8 mouse cellular contexts compared by ENCODE assay signal in the genomic region with DNA sequence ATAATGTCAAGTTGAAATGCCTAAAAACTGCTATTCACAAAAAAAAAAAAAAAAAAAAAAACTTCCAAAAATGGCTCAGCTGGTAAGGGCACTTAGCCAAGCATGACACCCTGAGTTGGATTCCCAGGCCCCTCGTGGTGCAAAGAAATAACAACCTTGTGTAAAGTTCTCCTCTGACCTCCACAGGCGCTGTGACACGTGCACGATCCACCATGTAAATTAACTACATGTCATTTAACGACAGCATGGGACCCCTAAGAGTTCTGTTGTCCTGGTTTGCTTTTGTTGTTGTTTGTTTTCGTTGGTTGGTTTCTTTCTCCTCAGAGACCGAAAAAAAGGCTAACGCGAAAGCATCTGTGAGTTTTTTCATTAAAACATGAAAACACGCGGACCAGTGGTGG. TPM values are rescaled to one million over a fixed set of nuclear protein-coding genes. Genes with fewer than 3 reads are reported as not detected.
A peak's percentile ranks its signal among the peaks of the same experiment; 100 is the strongest.
DNase-seq lines count a peak whose midpoint lies in the region; ATAC-seq and TF ChIP-seq lines count a peak whose summit lies in the region.

No protein-coding gene starts in this region.

- WGBS in intestine, embryonic 14.5 days = 57% methylated on average over 11 of the region's 11 CpGs
- WGBS in neural tube, embryonic 12.5 days = 65% methylated on average over 11 of the region's 11 CpGs

- TF ChIP-seq POLR2A in cortical plate, adult 2 months (IDR thresholded peaks at IDR 0.05; ENCODE audit: extremely low read depth, insufficient read depth, low read length) = no peak

- no peak for DNase-seq in left cerebral cortex, adult 2 months (ENCODE audit: extremely low spot score in 1 of 2, low spot score in 2 of 2)
- no peak for DNase-seq in left cerebral cortex, adult 18-20 months (ENCODE audit: low spot score in 2 of 2)
- DNase-seq in intestine, embryonic 14.5 days (ENCODE audit: low spot score) = no peak
- no peak for DNase-seq in thymus, postnatal 36 days
- DNase-seq in cerebellum, adult 9-10 months = no peak
- DNase-seq in thymus, postnatal 14 days = no peak

- no peak for TF ChIP-seq CTCF in left cerebral cortex, adult 2 months (IDR thresholded peaks at IDR 0.05)
- TF ChIP-seq CTCF in cortical plate, adult 2 months (IDR thresholded peaks at IDR 0.05; ENCODE audit: extremely low read depth, insufficient read depth, low read length) = no peak

- no peaks in the 10 kb centered on the region; the same call in 1 of the 2 replicates for H3K4me1 ChIP-seq in cortical plate, adult 2 months (ENCODE audit: control insufficient read depth, insufficient read depth, low read length)
- H3K4me1 ChIP-seq in intestine, embryonic 14.5 days (replicated peaks; ENCODE audit: control insufficient read depth, insufficient read depth, low read length) = no peaks in the 10 kb centered on the region; the same call in 1 of the 2 replicates
- H3K4me1 ChIP-seq in neural tube, embryonic 12.5 days = peaks cover 4% of the 10 kb centered on the region; the same call in 1 of the 2 replicates

- peaks cover 7% of the 10 kb centered on the region; the same call in 1 of the 2 replicates for H3K36me3 ChIP-seq in intestine, embryonic 14.5 days (ENCODE audit: control insufficient read depth, insufficient read depth, low read length)
- H3K36me3 ChIP-seq in neural tube, embryonic 12.5 days = peaks cover 16% of the 10 kb centered on the region

- peak overlapping the region; percentile 41 for H3K4me2 ChIP-seq in intestine, embryonic 14.5 days (ENCODE audit: low read length)
- peak overlapping the region; percentile 69 for H3K4me2 ChIP-seq in neural tube, embryonic 12.5 days (replicated peaks)

- H3K27ac ChIP-seq in left cerebral cortex, adult 2 months = peak overlapping the region; percentile 99
- no peak overlapping the region for H3K27ac ChIP-seq in cortical plate, adult 2 months (ENCODE audit: insufficient read depth, low read length)
- H3K27ac ChIP-seq in intestine, embryonic 14.5 days (ENCODE audit: low read depth) = peak overlapping the region; percentile 96
- peak overlapping the region; percentile 67; the same call in 1 of the 2 replicates for H3K27ac ChIP-seq in neural tube, embryonic 12.5 days

- peak overlapping the region; percentile 61 for H3K9ac ChIP-seq in intestine, embryonic 14.5 days (ENCODE audit: low read length)
- H3K9ac ChIP-seq in neural tube, embryonic 12.5 days = peak overlapping the region; percentile 72

- no peaks in the 10 kb centered on the region for H3K9me3 ChIP-seq in intestine, embryonic 14.5 days (ENCODE audit: control insufficient read depth, low read length)
- H3K9me3 ChIP-seq in neural tube, embryonic 12.5 days = no peaks in the 10 kb centered on the region

- H3K4me3 ChIP-seq in left cerebral cortex, adult 2 months = peak overlapping the region; percentile 73
- H3K4me3 ChIP-seq in cortical plate, adult 2 months (ENCODE audit: insufficient read depth, low read length) = peak overlapping the region; percentile 67
- H3K4me3 ChIP-seq in intestine, embryonic 14.5 days (ENCODE audit: low read depth, low read length) = peak overlapping the region; percentile 65
- peak overlapping the region; percentile 65 for H3K4me3 ChIP-seq in neural tube, embryonic 12.5 days

- no peak for ATAC-seq in intestine, embryonic 14.5 days (replicated peaks; ENCODE audit: low FRiP score, low TSS enrichment, low read depth)
- no peak for ATAC-seq in neural tube, embryonic 12.5 days (ENCODE audit: low FRiP score, low read depth)

- no peaks in the 10 kb centered on the region for H3K27me3 ChIP-seq in intestine, embryonic 14.5 days (replicated peaks; ENCODE audit: control insufficient read depth, insufficient read depth, low read length)
- no peaks in the 10 kb centered on the region for H3K27me3 ChIP-seq in neural tube, embryonic 12.5 days (replicated peaks)

- intact Hi-C loops in left cerebral cortex, adult 2 months (cut with DNase I) = no loop called here

RNA-seq across cellular contexts. Expression of gene Wdr34, which starts 0.6 kb away (rescaled TPM):
- total RNA-seq in left cerebral cortex, adult 2 months (2021) = 10 to 100 TPM; 40.7 to 41.0 TPM
- total RNA-seq in left cerebral cortex, adult 18-20 months (2021) = 10 to 100 TPM; 39.5 to 45.2 TPM
- 50.8 and 51.9 TPM in 2 replicates for polyA plus RNA-seq in cortical plate, adult 2 months (2012; rRNA removed)
- 28.7 and 30.3 TPM in 2 replicates for polyA plus RNA-seq in intestine, embryonic 14.5 days (2014; fragmentation: Nextera tagmentation; extraction: Ambion mirVana)
- polyA plus RNA-seq in neural tube, embryonic 12.5 days (2016; fragmentation: Nextera tagmentation; extraction: Ambion mirVana) = 37.4 and 41.4 TPM in 2 replicates

RNA-seq across cellular contexts. Expression of gene Set, which starts 9.1 kb away (rescaled TPM):
- total RNA-seq in left cerebral cortex, adult 2 months (2021) = 100 to 1,000 TPM; 191 to 192 TPM
- total RNA-seq in left cerebral cortex, adult 18-20 months (2021) = 100 to 1,000 TPM; 191 to 199 TPM
- polyA plus RNA-seq in cortical plate, adult 2 months (2012; rRNA removed) = 153 and 167 TPM in 2 replicates
- 557 and 562 TPM in 2 replicates for polyA plus RNA-seq in intestine, embryonic 14.5 days (2014; fragmentation: Nextera tagmentation; extraction: Ambion mirVana)
- polyA plus RNA-seq in neural tube, embryonic 12.5 days (2016; fragmentation: Nextera tagmentation; extraction: Ambion mirVana) = 572 and 583 TPM in 2 replicates

RNA-seq across cellular contexts. Expression of gene Pkn3, which starts 29.4 kb away (rescaled TPM):
- total RNA-seq in left cerebral cortex, adult 2 months (2021) = 1 to 10 TPM; 2.9 to 3.6 TPM
- 1 to 10 TPM; 3.8 TPM for total RNA-seq in left cerebral cortex, adult 18-20 months (2021)
- 2.2 and 2.4 TPM in 2 replicates for polyA plus RNA-seq in cortical plate, adult 2 months (2012; rRNA removed)
- 8.2 and 9.9 TPM in 2 replicates for polyA plus RNA-seq in intestine, embryonic 14.5 days (2014; fragmentation: Nextera tagmentation; extraction: Ambion mirVana)
- polyA plus RNA-seq in neural tube, embryonic 12.5 days (2016; fragmentation: Nextera tagmentation; extraction: Ambion mirVana) = 6.4 and 6.9 TPM in 2 replicates

RNA-seq across cellular contexts. Expression of gene Zdhhc12, which starts 45.3 kb away (rescaled TPM):
- 1 to 10 TPM; 5.4 to 7.0 TPM for total RNA-seq in left cerebral cortex, adult 2 months (2021)
- total RNA-seq in left cerebral cortex, adult 18-20 months (2021) = 1 to 10 TPM; 6.1 to 6.7 TPM
- polyA plus RNA-seq in cortical plate, adult 2 months (2012; rRNA removed) = 18.9 and 19.5 TPM in 2 replicates
- polyA plus RNA-seq in intestine, embryonic 14.5 days (2014; fragmentation: Nextera tagmentation; extraction: Ambion mirVana) = 60.2 and 60.3 TPM in 2 replicates
- 25.3 and 27.9 TPM in 2 replicates for polyA plus RNA-seq in neural tube, embryonic 12.5 days (2016; fragmentation: Nextera tagmentation; extraction: Ambion mirVana)
